Mouse (Mus musculus) brain, embryonic 14.5 days (tissue): ENCODE measurements around the gene P2ry4. TPM values are rescaled to one million over a fixed set of nuclear protein-coding genes. Genes with fewer than 3 reads are reported as not detected.

Experiments
- DNase-seq: peaks from one replicate; pipeline ENCODE4 v3.0.0-alpha.2; 2011; ENCODE audit warnings: low read depth
- CTCF ChIP-seq: fragments of 200-500 bp; IDR thresholded peaks from 2 replicates; pipeline ENCODE4 v1.5.1; 2012; ENCODE audit warnings: inconsistent platforms, mild to moderate bottlenecking, moderate library complexity, borderline replicate concordance; ENCODE audit not compliant: insufficient read depth, insufficient read length; ENCODE audit errors: extremely low read depth
- POLR2A ChIP-seq: fragments of 200-500 bp; IDR thresholded peaks from 2 replicates; pipeline ENCODE4 v1.6.1; 2012; ENCODE audit warnings: mild to moderate bottlenecking, inconsistent platforms, borderline replicate concordance; ENCODE audit not compliant: poor library complexity, insufficient read depth, insufficient read length, severe bottlenecking; ENCODE audit errors: extremely low read depth
- polyA plus RNA-seq: library from polyadenylated mRNA; depleted of rRNA; stranded (reverse); fragments of >200 nt; gene quantifications from 2 replicates; pipeline ENCODE4 v1.2.3, GENCODE M21; 2012; rRNA removed

Gene P2ry4
- polyA plus RNA-seq: 0.05 and 0.11 TPM in 2 replicates

- TF ChIP-seq CTCF (no peak), POLR2A (no peak)
- DNase-seq: no peak
Observed at GRCm38 (mm10) chrX:100594791-100595190, at the start of gene P2ry4. Gene P2ry4, minus strand, starts transcription at chrX:100594869.

GRCm38 (mm10) chrX:100638477-100638876, 43.8 kb upstream of the P2ry4 start:
- TF ChIP-seq POLR2A (no peak), CTCF (no peak)
- no peak for DNase-seq

GRCm38 (mm10) chrX:100629076-100629475, 34.4 kb upstream of the P2ry4 start:
- DNase-seq: no peak
- TF ChIP-seq CTCF (no peak), POLR2A (no peak)

- TF ChIP-seq POLR2A: peak; percentile 17; the same call in 1 of the 2 replicates
- no peak for TF ChIP-seq CTCF
- peak; percentile 98 for DNase-seq
Observed at GRCm38 (mm10) chrX:100625802-100626793, 31.4 kb upstream of the P2ry4 start, which contains the start of gene Pdzd11. Gene Pdzd11, minus strand, starts transcription at chrX:100626568.

GRCm38 (mm10) chrX:100625546-100625801, 30.8 kb upstream of the P2ry4 start, which contains the start of gene Kif4:
Gene Kif4, plus strand, starts transcription at chrX:100625737.
- no peak for TF ChIP-seq POLR2A
- TF ChIP-seq CTCF: no peak
- DNase-seq: no peak

- peak; percentile 1 for DNase-seq
Observed at GRCm38 (mm10) chrX:100625146-100625545, 30.5 kb upstream of the P2ry4 start.

GRCm38 (mm10) chrX:100624242-100624641, 29.6 kb upstream of the P2ry4 start:
- TF ChIP-seq POLR2A (no peak), CTCF (no peak)
- DNase-seq: no peak

More at GRCm38 (mm10) chrX:100625146-100625545, 30.5 kb upstream of the P2ry4 start:
- TF ChIP-seq CTCF (no peak), POLR2A (no peak)

GRCm38 (mm10) chrX:100621366-100621765, 26.7 kb upstream of the P2ry4 start:
- TF ChIP-seq POLR2A: no peak
- TF ChIP-seq CTCF: no peak
- DNase-seq: peak; percentile 30

GRCm38 (mm10) chrX:100618488-100618887, 23.8 kb upstream of the P2ry4 start:
- TF ChIP-seq POLR2A: no peak
- no peak for TF ChIP-seq CTCF
- no peak for DNase-seq

GRCm38 (mm10) chrX:100605314-100605713, 10.6 kb upstream of the P2ry4 start, which contains the start of gene Arr3:
Gene Arr3, plus strand, starts transcription at chrX:100605497.
- TF ChIP-seq POLR2A (no peak), CTCF (no peak)

GRCm38 (mm10) chrX:100599755-100600154, 5.1 kb upstream of the P2ry4 start:
- TF ChIP-seq CTCF (no peak), POLR2A (no peak)

More at GRCm38 (mm10) chrX:100605314-100605713, 10.6 kb upstream of the P2ry4 start, which contains the start of gene Arr3:
- no peak for DNase-seq

More at GRCm38 (mm10) chrX:100599755-100600154, 5.1 kb upstream of the P2ry4 start:
- no peak for DNase-seq
